Mouse (Mus musculus): ENCODE measurements at regions not wholly inside any gene's neighbourhood (a gene's known extent, or its start where the extent isn't known, plus 50 kb on each side); places are given as distances from the start of the nearest gene placed in this dataset.
A peak's percentile ranks its signal among the peaks of the same experiment; 100 is the strongest.

DNA sequence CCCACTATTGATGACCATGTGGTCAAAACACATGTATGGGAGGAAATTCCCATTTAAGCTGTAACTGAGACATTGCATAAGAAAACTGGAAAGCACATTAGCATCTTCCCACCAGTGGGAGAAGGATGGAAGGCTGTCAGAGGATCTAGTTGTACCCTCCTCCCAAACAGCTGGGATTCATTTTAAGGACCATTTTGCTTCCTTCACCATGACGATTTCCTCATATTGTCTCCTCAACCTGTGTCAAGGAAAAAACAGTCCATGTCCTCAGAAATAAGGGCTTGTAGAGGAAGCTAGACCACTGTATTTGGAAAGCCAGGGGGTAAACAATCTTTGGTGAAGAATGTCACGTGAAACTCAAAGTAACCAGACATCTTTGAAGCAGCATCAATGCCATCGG lies 296.0 kb downstream of the Hlx start:
- Histone ChIP-seq H3K27me3 (ENCODE audit: control insufficient read depth, insufficient read depth, low read length) (no peaks in the 10 kb centered on the region), H3K9me3 (ENCODE audit: control insufficient read depth, low read length) (no peaks in the 10 kb centered on the region), H3K36me3 (ENCODE audit: control insufficient read depth, insufficient read depth, low read length) (no peaks in the 10 kb centered on the region), H3K9ac (ENCODE audit: low read depth, low read length) (no peak overlapping the region), H3K4me1 (ENCODE audit: control insufficient read depth, insufficient read depth, low read length) (peaks cover 4% of the 10 kb centered on the region; the same call in 1 of the 2 replicates), H3K27ac (ENCODE audit: low read depth, low read length) (no peak overlapping the region), H3K4me2 (replicated peaks; ENCODE audit: low read depth, low read length) (no peak overlapping the region), H3K4me3 (ENCODE audit: low read length) (no peak overlapping the region)
- no peak for ATAC-seq (ENCODE audit: low FRiP score, low TSS enrichment)
- WGBS: 91% methylated on average over 3 of the region's 3 CpGs

DNA sequence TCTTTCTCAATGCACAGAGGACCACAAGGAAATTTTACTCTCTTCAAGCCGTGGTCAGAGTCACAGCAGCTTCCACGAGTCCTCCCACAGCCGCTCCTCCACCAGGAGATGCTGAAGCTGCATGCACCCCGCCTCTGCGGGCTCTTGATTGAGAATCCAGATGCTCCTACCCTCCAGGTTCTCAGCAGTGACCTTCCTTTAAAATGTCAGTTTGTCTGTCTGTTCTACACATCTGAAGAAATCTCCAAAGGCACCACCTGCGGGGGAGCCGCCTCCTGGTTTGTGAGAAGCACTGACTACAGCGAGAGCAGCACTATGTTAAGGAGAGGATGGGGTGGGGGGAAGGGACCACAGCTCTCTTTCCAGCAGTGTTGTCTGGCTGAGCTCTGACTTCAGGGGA lies 303.8 kb downstream of the Hlx start:
- H3K4me1 ChIP-seq (ENCODE audit: control insufficient read depth, insufficient read depth, low read length): no peaks in the 10 kb centered on the region
- no peaks in the 10 kb centered on the region for H3K36me3 ChIP-seq (ENCODE audit: control insufficient read depth, insufficient read depth, low read length)
- no peak overlapping the region for H3K9ac ChIP-seq (ENCODE audit: low read depth, low read length)
- H3K27ac ChIP-seq (ENCODE audit: low read depth, low read length): no peak overlapping the region
- H3K4me2 ChIP-seq (replicated peaks; ENCODE audit: low read depth, low read length): no peak overlapping the region
- no peaks in the 10 kb centered on the region for H3K9me3 ChIP-seq (ENCODE audit: control insufficient read depth, low read length)
- no peaks in the 10 kb centered on the region for H3K27me3 ChIP-seq (ENCODE audit: control insufficient read depth, insufficient read depth, low read length)
- no peak overlapping the region for H3K4me3 ChIP-seq (ENCODE audit: low read length)
- WGBS: 27% methylated on average over 8 of the region's 8 CpGs
- ATAC-seq (ENCODE audit: low FRiP score, low TSS enrichment): no peak

DNA sequence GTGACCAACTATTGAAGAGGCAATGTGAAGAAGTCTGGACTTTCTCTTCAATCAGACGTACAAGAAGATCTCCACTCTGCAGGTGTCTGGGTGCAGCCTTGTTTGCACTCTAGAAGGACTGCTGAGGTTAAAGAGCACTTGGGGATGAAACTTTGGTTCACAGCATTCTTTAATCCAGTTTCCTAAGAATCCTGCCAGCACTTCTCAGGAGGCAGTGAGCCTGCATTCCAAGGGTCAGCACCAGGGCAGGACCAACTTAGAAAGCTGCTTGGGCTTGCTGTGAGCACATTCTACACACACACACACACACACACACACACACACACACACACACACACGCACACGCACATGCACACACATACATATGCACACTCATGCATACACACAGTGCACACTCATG lies 304.4 kb downstream of the Hlx start:
- Histone ChIP-seq H3K9me3 (ENCODE audit: control insufficient read depth, low read length) (no peaks in the 10 kb centered on the region), H3K4me3 (ENCODE audit: low read length) (no peak overlapping the region), H3K27me3 (ENCODE audit: control insufficient read depth, insufficient read depth, low read length) (no peaks in the 10 kb centered on the region), H3K4me2 (replicated peaks; ENCODE audit: low read depth, low read length) (no peak overlapping the region), H3K9ac (ENCODE audit: low read depth, low read length) (no peak overlapping the region), H3K36me3 (ENCODE audit: control insufficient read depth, insufficient read depth, low read length) (no peaks in the 10 kb centered on the region), H3K27ac (ENCODE audit: low read depth, low read length) (no peak overlapping the region), H3K4me1 (ENCODE audit: control insufficient read depth, insufficient read depth, low read length) (no peaks in the 10 kb centered on the region)
- 80% methylated on average over 3 of the region's 3 CpGs for WGBS
- no peak for ATAC-seq (ENCODE audit: low FRiP score, low TSS enrichment)

DNA sequence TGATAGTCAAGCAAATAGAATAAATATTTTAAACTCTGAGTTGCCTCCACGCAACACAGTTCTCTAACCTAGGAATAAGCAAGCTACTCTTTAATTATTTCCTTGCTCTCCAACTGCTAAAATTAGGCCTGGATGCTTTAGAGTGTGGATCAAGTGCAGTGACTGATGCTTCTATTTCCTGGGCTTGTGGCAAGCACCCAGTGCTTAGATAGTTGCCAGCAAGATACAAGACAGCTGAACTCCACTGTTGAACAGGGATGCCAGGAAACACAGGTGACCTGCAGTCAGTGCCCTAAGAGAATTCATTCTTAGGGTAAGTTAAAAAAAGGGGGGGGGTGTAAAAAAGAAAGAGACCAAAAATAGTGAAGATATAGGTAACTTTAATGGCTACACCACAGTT lies 306.7 kb downstream of the Hlx start:
- no peak overlapping the region for H3K9ac ChIP-seq (ENCODE audit: low read depth, low read length)

DNA sequence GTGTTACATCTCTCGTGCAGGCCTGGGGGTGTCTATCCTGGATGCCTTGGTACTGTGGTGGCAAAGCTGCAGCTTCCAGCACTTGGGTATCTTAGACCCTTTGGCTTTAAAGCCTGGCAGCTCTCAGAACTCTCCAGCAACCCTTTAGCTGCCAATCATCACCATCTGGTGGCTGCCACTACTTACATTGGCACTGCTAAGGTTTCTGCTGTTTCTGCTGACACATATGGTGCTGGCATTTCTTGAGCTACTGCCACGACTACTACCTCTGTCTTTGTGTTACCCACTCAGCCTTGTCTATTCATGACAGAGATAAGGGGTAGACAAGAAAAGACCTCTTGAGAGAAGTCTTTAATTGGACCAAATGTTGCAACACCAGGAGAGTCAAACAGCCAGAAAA lies 308.4 kb downstream of the Hlx start:
- no peaks in the 10 kb centered on the region for H3K27me3 ChIP-seq (ENCODE audit: control insufficient read depth, insufficient read depth, low read length)
- H3K36me3 ChIP-seq (ENCODE audit: control insufficient read depth, insufficient read depth, low read length): no peaks in the 10 kb centered on the region
- no peaks in the 10 kb centered on the region for H3K9me3 ChIP-seq (ENCODE audit: control insufficient read depth, low read length)
- H3K27ac ChIP-seq (ENCODE audit: low read depth, low read length): no peak overlapping the region
- H3K4me3 ChIP-seq (ENCODE audit: low read length): no peak overlapping the region
- ATAC-seq (ENCODE audit: low FRiP score, low TSS enrichment): no peak
- no peak overlapping the region for H3K4me2 ChIP-seq (replicated peaks; ENCODE audit: low read depth, low read length)
- H3K9ac ChIP-seq (ENCODE audit: low read depth, low read length): no peak overlapping the region
- H3K4me1 ChIP-seq (ENCODE audit: control insufficient read depth, insufficient read depth, low read length): no peaks in the 10 kb centered on the region
- WGBS: 88% methylated on average over 2 of the region's 2 CpGs

More for the DNA sequence above, 306.7 kb downstream of the Hlx start:
- no peak overlapping the region for H3K27ac ChIP-seq (ENCODE audit: low read depth, low read length)
- H3K4me2 ChIP-seq (replicated peaks; ENCODE audit: low read depth, low read length): no peak overlapping the region
- no peak for ATAC-seq (ENCODE audit: low FRiP score, low TSS enrichment)
- H3K9me3 ChIP-seq (ENCODE audit: control insufficient read depth, low read length): no peaks in the 10 kb centered on the region
- no peaks in the 10 kb centered on the region for H3K27me3 ChIP-seq (ENCODE audit: control insufficient read depth, insufficient read depth, low read length)
- WGBS: 89% methylated on average over 1 of the region's 1 CpGs
- no peak overlapping the region for H3K4me3 ChIP-seq (ENCODE audit: low read length)
- no peaks in the 10 kb centered on the region for H3K4me1 ChIP-seq (ENCODE audit: control insufficient read depth, insufficient read depth, low read length)
- no peaks in the 10 kb centered on the region for H3K36me3 ChIP-seq (ENCODE audit: control insufficient read depth, insufficient read depth, low read length)

DNA sequence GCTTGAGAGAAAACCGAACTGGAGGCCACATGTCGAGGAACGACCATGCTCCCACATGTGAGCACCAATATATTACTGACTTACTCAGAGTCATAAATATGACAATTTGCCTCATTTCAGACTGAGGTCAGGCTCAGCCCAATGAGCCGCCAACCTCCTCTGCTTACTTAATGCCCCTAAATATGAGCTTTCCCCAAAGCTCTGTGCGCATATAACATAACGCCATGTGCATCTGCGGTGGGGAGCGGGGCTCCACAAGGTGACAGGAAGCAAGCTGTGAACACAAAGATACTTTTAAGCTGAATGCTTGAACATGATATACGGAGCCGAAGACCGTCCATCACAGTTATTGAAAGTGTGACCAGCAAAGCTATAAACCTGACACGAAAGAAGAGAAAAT lies 319.8 kb downstream of the Hlx start:
- no peak overlapping the region for H3K4me2 ChIP-seq (replicated peaks; ENCODE audit: low read depth, low read length)
- no peaks in the 10 kb centered on the region for H3K27me3 ChIP-seq (ENCODE audit: control insufficient read depth, insufficient read depth, low read length)
- H3K27ac ChIP-seq (ENCODE audit: low read depth, low read length): no peak overlapping the region
- 35% methylated on average over 12 of the region's 12 CpGs for WGBS
- no peak overlapping the region for H3K9ac ChIP-seq (ENCODE audit: low read depth, low read length)
- peak; percentile 28; the same call in 1 of the 2 replicates for ATAC-seq (ENCODE audit: low FRiP score, low TSS enrichment)
- H3K4me3 ChIP-seq (ENCODE audit: low read length): no peak overlapping the region
- H3K4me1 ChIP-seq (ENCODE audit: control insufficient read depth, insufficient read depth, low read length): no peaks in the 10 kb centered on the region
- no peaks in the 10 kb centered on the region for H3K9me3 ChIP-seq (ENCODE audit: control insufficient read depth, low read length)
- no peaks in the 10 kb centered on the region for H3K36me3 ChIP-seq (ENCODE audit: control insufficient read depth, insufficient read depth, low read length)

DNA sequence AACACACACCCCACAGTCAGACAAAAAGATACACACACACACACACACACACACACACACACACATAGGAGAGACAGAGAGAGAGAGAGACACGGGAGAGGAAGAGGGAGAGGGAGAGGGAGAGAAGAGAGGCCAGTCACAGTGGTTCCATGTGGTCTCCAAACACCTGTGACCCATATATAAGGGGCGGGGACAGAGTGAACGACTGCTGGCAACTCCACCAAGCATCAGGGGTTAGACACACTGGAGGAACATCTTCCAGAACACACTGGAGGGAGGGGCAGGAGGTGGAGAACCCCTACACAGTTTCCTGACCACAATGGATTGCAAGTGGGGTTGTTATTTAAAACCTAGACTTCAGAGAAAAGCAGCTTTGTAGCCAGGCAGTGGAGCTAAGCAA lies 321.4 kb downstream of the Hlx start:
- Histone ChIP-seq H3K9me3 (ENCODE audit: control insufficient read depth, low read length) (no peaks in the 10 kb centered on the region), H3K27me3 (ENCODE audit: control insufficient read depth, insufficient read depth, low read length) (no peaks in the 10 kb centered on the region), H3K27ac (ENCODE audit: low read depth, low read length) (no peak overlapping the region), H3K4me3 (ENCODE audit: low read length) (no peak overlapping the region), H3K4me2 (replicated peaks; ENCODE audit: low read depth, low read length) (no peak overlapping the region), H3K9ac (ENCODE audit: low read depth, low read length) (no peak overlapping the region), H3K36me3 (ENCODE audit: control insufficient read depth, insufficient read depth, low read length) (no peaks in the 10 kb centered on the region), H3K4me1 (ENCODE audit: control insufficient read depth, insufficient read depth, low read length) (no peaks in the 10 kb centered on the region)
- no peak for ATAC-seq (ENCODE audit: low FRiP score, low TSS enrichment)
- WGBS: 61% methylated on average over 3 of the region's 3 CpGs

DNA sequence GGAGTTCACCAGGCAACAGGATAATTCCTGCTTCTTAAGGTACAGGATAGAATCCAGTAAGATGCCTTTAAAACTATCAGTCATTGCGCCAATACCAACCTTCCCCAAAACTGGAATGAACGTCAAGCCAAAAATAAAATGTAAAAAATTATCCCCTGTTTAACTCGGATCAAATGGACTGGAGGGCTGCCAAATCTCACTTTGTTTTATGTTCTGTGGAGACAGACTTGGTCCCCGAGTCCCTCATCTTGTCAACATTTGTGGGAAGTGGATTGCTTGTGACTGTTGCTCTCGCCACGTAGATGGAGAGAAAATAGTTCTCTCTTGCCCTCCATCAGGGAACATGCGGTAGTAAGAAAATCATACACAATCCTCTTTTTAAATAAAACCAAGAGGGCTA lies 322.4 kb downstream of the Hlx start:
- Histone ChIP-seq H3K36me3 (ENCODE audit: control insufficient read depth, insufficient read depth, low read length) (no peaks in the 10 kb centered on the region), H3K9ac (ENCODE audit: low read depth, low read length) (no peak overlapping the region), H3K4me2 (replicated peaks; ENCODE audit: low read depth, low read length) (no peak overlapping the region), H3K4me1 (ENCODE audit: control insufficient read depth, insufficient read depth, low read length) (no peaks in the 10 kb centered on the region), H3K27me3 (ENCODE audit: control insufficient read depth, insufficient read depth, low read length) (no peaks in the 10 kb centered on the region), H3K27ac (ENCODE audit: low read depth, low read length) (no peak overlapping the region), H3K4me3 (ENCODE audit: low read length) (no peak overlapping the region), H3K9me3 (ENCODE audit: control insufficient read depth, low read length) (no peaks in the 10 kb centered on the region)
- 63% methylated on average over 7 of the region's 7 CpGs for WGBS
- no peak for ATAC-seq (ENCODE audit: low FRiP score, low TSS enrichment)

DNA sequence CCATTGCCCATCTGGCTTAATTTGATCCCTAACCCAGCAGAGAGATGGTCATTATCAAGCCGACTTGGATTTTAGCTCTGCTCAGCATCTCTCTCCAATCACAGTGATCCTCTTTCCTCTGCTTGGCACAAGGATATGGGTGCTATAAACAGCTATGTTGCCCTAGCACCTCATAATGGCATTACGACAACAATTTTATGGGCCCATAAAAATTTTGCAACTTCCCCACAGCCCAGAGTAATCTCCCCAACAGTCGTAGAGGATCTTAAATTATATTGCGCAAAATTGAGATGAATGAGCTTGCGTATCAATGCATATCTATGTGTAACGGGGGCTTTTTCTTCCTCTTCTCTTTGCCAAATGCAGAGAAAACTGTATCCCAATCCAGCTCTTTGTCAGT lies 329.4 kb downstream of the Hlx start:
- WGBS: 49% methylated on average over 6 of the region's 6 CpGs
- no peak overlapping the region for H3K4me2 ChIP-seq (replicated peaks; ENCODE audit: low read depth, low read length)
- H3K4me1 ChIP-seq (ENCODE audit: control insufficient read depth, insufficient read depth, low read length): no peaks in the 10 kb centered on the region
- no peaks in the 10 kb centered on the region for H3K9me3 ChIP-seq (ENCODE audit: control insufficient read depth, low read length)
- H3K27ac ChIP-seq (ENCODE audit: low read depth, low read length): no peak overlapping the region
- ATAC-seq (ENCODE audit: low FRiP score, low TSS enrichment): no peak
- H3K27me3 ChIP-seq (ENCODE audit: control insufficient read depth, insufficient read depth, low read length): no peaks in the 10 kb centered on the region
- no peaks in the 10 kb centered on the region for H3K36me3 ChIP-seq (ENCODE audit: control insufficient read depth, insufficient read depth, low read length)
- no peak overlapping the region for H3K9ac ChIP-seq (ENCODE audit: low read depth, low read length)
- no peak overlapping the region for H3K4me3 ChIP-seq (ENCODE audit: low read length)

DNA sequence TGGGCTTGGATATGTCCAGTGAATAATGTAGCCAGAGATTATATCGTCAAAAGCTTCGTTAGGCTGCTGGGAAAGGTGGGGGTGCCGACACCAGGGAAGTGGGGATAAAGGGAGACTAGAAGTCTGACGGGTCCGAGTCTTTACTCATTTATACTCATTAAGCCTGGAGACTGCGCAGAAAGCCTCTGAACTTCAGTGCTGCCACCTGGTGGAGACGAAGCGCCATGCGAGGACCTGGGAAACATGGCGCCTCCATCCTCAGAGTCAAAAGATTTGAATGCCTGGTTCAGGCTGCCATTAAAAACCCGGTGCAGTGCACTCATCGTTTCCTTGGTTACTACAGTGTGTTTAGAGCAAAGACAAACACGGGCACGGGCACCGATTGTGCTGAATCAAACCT lies 337.2 kb downstream of the Hlx start:
- 62% methylated on average over 15 of the region's 15 CpGs for WGBS
- H3K4me2 ChIP-seq (replicated peaks; ENCODE audit: low read depth, low read length): no peak overlapping the region
- H3K4me1 ChIP-seq (ENCODE audit: control insufficient read depth, insufficient read depth, low read length): no peaks in the 10 kb centered on the region
- H3K36me3 ChIP-seq (ENCODE audit: control insufficient read depth, insufficient read depth, low read length): no peaks in the 10 kb centered on the region
- no peaks in the 10 kb centered on the region for H3K9me3 ChIP-seq (ENCODE audit: control insufficient read depth, low read length)
- ATAC-seq (ENCODE audit: low FRiP score, low TSS enrichment): 0 out of 2 replicates have a peak, but pooled peaks have one; percentile 32
- no peak overlapping the region for H3K9ac ChIP-seq (ENCODE audit: low read depth, low read length)
- H3K4me3 ChIP-seq (ENCODE audit: low read length): no peak overlapping the region
- no peak overlapping the region for H3K27ac ChIP-seq (ENCODE audit: low read depth, low read length)
- no peaks in the 10 kb centered on the region for H3K27me3 ChIP-seq (ENCODE audit: control insufficient read depth, insufficient read depth, low read length)

Data from kidney, embryonic 14.5 days (tissue).